Mouse (Mus musculus) retina, postnatal 7 days (tissue): ENCODE results near the gene Usp7.
"Not testable (repeated sequence)": the region's sequence is repeated elsewhere in the genome, so short reads cannot be mapped to it uniquely, and the experiment has no call there.

Experiments
- DNase-seq: peaks from one replicate; pipeline ENCODE4 v3.0.0-alpha.2; 2012; ENCODE audit warnings: low read depth, low spot score

The Usp7 gene

GRCm38 (mm10) chr16:8783198-8783913 is 8.8 kb downstream of the Usp7 start:
- no peak for DNase-seq

- DNase-seq = no peak
These were observed 10.4 kb downstream of the Usp7 start for GRCm38 (mm10) chr16:8781660-8782059.

GRCm38 (mm10) chr16:8781191-8781590 is 10.9 kb downstream of the Usp7 start:
- no peak for DNase-seq

DNA sequence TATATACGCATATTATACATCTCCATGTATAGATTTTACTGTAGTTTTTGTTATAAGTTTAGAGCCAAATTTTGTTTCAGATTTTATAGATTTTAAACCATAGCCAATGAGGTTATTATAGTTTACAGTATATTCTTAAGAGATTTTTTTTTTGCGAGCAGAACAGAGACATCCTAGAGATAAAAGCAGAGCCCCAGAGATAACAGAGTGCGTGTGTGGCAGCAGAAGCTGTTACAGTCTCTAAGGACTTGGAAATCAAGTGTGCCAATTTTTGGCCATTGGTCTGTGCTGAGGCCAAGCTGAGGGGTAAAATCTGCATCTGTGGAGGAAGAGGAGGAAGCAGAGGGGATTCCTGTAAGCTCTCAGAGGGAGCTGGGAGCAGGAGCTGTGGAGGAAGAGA is 11.9 kb downstream of the Usp7 start:
- DNase-seq = no peak

DNA sequence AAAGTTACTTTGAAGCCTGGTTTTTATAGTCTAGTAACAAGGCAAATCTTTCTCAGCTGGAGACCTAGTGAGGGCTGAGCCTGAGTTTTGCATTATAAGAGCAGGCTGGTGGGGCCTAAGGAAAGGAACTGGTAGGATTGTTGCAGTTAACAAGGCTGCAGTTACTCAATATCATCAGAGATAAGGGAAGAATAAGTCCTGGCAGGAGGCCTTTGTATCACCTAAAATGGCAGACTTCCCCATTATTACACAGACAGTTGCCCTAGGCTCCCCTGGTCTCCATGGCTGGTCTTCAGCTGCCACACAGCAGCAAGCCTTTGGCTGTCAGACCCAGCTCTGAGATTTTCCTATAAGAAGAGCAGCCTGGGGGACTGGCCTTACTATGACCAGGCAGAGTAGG is 13.4 kb downstream of the Usp7 start:
- no peak for DNase-seq

DNA sequence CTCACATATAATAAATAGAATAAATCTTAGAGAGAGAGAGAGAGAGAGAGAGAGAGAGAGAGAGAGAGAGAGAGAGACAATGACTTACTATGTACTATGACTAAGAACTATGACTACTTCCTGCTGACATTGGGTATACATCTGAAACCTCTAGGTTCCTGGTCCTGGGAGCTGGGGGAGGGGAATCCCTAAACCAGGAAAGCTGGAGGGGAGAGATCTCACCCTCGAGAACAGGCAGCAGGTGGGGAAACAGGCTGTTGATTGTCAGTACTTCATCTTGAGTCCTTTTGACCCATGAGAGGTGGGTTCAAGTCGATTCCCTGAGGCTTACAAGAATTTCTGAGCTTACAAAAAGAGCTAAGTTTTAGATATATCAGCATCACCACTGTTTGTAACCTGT is 14.9 kb downstream of the Usp7 start:
- DNase-seq = no peak

DNA sequence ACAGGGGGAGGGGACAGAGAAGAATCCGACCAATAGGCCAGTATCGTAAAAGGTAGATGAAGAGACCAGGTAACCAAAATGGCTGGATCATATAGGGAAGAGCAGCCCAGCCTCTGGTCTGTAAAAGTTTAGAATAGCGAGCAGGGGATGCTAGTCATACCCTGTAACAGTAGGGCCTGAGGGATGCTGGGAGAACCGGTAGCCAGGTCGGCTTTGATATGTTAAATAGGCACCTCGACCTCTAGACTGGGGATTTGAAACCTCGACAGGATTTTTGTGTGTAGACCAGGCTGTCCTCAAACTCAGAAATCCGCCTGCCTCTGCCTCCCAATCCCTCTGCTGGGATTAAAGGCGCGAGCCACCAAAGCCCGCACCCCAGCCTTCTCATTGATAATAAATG is 15.5 kb downstream of the Usp7 start:
- DNase-seq = no peak

DNA sequence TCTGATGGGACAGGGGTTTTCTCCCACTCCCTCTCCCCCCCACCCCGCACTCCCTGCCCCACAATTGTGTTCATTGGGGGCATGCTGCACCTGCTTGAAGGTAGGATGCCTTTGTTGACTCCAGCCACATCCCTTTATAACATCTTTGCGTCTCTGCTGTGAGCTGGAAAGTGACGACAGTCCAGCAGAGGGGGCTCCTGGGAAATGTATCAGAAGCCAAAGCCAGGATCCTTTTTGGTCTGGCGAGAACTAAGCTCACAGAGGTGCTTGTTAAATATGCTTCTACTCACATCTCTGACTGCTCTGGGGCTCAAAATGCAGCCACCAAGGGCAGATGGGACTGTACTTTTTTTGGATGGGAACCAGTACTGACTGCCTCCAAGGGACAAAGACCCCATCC is 21.0 kb downstream of the Usp7 start:
- no peak for DNase-seq

DNA sequence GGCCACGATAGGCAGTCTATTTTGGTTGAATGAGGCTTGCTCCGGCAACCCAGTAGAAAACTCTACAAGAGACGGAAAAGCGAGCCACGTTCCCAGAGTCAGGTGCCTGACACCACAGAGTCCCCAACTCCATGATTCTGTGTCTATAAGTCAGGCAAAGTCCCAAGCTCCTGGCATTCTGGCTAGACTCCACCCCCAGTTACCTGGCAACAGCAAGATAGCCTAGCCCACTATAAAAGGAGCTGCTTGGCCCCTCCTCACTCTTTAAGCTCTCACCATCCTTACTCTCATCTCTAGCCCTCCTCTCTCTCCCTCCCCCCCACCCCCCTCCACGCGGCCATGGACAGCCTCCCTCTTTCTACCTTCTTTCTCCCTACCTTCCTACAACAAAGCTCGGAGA is 21.8 kb downstream of the Usp7 start:
- DNase-seq = not testable (repeated sequence)

DNA sequence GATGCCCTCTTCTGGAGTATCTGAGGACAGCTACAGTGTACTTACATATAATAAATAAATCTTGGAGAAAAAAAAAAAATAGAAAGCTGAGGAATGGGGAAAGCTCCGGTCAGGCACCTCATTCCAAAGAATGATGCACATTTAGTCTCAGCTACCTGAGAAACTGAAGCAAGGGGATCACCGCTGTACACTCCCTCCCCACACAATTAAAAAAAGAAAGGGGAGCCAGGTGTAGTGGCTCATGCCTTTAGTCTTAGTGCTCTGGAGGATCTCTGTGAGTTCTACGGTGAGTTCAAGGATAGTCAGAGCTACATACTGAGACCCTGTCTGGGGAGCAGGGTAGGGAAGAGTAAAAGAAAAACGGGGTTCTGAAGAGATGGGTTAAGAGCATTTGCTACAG is 22.6 kb downstream of the Usp7 start:
- DNase-seq = no peak

GRCm38 (mm10) chr16:8769065-8769464 is 23.0 kb downstream of the Usp7 start:
- peak; percentile 60 for DNase-seq

- no peak for DNase-seq
These were observed 23.5 kb downstream of the Usp7 start for GRCm38 (mm10) chr16:8768588-8768987.

- no peak for DNase-seq
These were observed 24.0 kb downstream of the Usp7 start for GRCm38 (mm10) chr16:8768071-8768470.

- DNase-seq = no peak
These were observed 24.7 kb downstream of the Usp7 start for GRCm38 (mm10) chr16:8767133-8768052.

GRCm38 (mm10) chr16:8766196-8766595 is 25.9 kb downstream of the Usp7 start:
- DNase-seq = no peak

GRCm38 (mm10) chr16:8764124-8764907 is 27.8 kb downstream of the Usp7 start:
- DNase-seq = no peak

DNA sequence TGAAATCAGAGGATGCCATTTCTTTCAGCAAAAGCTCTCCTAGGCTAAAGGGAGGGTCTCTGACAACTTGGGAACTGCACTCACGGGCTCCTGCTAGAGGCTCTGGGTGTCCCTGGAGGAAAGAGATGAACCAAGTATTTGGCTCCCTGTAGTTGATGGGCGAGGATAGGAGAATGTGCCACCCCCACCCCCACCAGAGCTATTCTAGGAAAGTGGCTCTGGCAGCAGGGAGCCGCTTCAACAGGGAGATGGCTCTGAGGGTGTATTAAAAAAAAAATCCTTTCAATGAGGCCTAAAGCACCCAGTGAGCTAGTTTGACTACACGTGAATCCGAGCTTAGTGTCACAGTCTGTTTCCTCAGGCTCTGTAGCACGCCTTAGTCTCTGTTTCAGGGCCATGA is 29.1 kb downstream of the Usp7 start:
- DNase-seq = no peak

- no peak for DNase-seq
These were observed 30.2 kb downstream of the Usp7 start for GRCm38 (mm10) chr16:8761894-8762293.

DNA sequence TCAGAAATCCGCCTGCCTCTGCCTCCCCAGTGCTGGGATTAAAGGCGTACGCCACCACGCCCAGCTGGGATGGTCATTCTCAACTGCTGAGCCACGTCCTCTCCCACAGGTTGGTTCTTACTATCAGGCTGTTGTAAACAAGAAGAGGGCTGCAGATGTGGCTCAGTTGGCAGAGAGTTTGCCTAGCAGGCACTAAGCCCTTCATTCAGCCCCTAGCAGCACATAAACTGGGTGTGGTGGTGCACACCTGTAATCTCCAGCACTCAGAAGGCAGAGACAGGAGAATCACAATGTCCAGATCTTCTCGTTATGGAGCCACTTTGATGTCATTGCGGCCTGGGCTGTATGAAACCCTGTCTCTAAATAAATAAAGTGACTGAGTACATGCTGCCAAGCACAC is 31.1 kb downstream of the Usp7 start:
- no peak for DNase-seq

GRCm38 (mm10) chr16:8758979-8759378 is 33.1 kb downstream of the Usp7 start:
- no peak for DNase-seq

- DNase-seq = no peak
These were observed 33.9 kb downstream of the Usp7 start for GRCm38 (mm10) chr16:8758193-8758592.

DNA sequence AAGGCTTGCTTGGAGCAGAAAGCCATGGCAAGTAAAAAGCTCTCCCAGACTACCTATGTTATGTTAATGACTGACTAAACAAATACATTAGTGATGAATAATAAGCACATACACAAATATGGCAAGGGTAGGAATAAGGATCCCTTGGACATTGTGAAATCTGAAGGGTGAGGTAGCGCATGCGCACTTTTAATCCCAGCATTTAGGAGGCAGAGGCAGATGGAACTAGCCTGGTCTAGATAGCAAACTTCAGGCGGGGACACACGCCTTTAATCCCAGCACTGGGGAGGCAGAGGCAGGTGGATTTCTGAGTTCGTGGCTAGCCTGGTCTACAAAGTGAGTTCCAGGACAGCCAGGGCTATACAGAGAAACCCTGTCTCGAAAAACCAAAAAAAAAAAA is 34.5 kb downstream of the Usp7 start:
- DNase-seq = not testable (repeated sequence)
